19 mouse cellular contexts compared by ENCODE assay signal in genomic region chr3:108026597-108026996, GRCm38 (mm10). TPM values are rescaled to one million over a fixed set of nuclear protein-coding genes. Genes with fewer than 3 reads are reported as not detected.
"Had no signal": no experiment of that assay in that cellular context is flagged by ENCODE, and none has a peak within 500 bp of the region (broad histone marks: within the 10 kb centered on the region; RNA-seq: fewer than 3 reads in every experiment).

No protein-coding gene starts in this region.

- H3K27me3 ChIP-seq: limb, embryonic 13.5 days; liver, embryonic 15.5 days; lung, embryonic 15.5 days; midbrain, embryonic 12.5 days had no signal

- H3K9me3 ChIP-seq: limb, embryonic 13.5 days; liver, embryonic 15.5 days; lung, embryonic 15.5 days; midbrain, embryonic 12.5 days had no signal

- H3K4me2 ChIP-seq: limb, embryonic 13.5 days; liver, embryonic 15.5 days; lung, embryonic 15.5 days; midbrain, embryonic 12.5 days had no signal

- H3K4me3 ChIP-seq: limb, embryonic 13.5 days; liver, embryonic 15.5 days; lung, embryonic 15.5 days; midbrain, embryonic 12.5 days had no signal

- ATAC-seq: midbrain, embryonic 16.5 days had no signal

- H3K27ac ChIP-seq: kidney, postnatal 0 days; limb, embryonic 13.5 days; lung, embryonic 15.5 days; macrophage; midbrain, embryonic 12.5 days had no signal

- H3K36me3 ChIP-seq: limb, embryonic 13.5 days; liver, embryonic 15.5 days; lung, embryonic 15.5 days; midbrain, embryonic 12.5 days had no signal

- H3K9ac ChIP-seq: limb, embryonic 13.5 days; liver, embryonic 15.5 days; lung, embryonic 15.5 days; midbrain, embryonic 12.5 days had no signal

- H3K4me1 ChIP-seq: limb, embryonic 13.5 days; lung, embryonic 15.5 days; midbrain, embryonic 12.5 days had no signal

- DNase-seq: kidney, adult 11 months; kidney, adult 9 months; left cerebral cortex, postnatal 4 days; lung, postnatal 14 days; right cerebral cortex, postnatal 25 days; thymus, postnatal 4 days had no signal

RNA-seq across cellular contexts. Expression of gene Gstm3, which starts 57.5 kb away (rescaled TPM):
- total RNA-seq: layer of hippocampus, adult 8-10 months; layer of hippocampus, postnatal 14 days; left cerebral cortex, adult 18-20 months; left cerebral cortex, postnatal 10 days; left cerebral cortex, postnatal 4 days; megakaryocyte-erythroid progenitor cell, adult 5-6 weeks had no signal
- polyA plus RNA-seq: limb, embryonic 13.5 days; macrophage; midbrain, embryonic 12.5 days; midbrain, embryonic 16.5 days; neural tube, embryonic 14.5 days had no signal
